Comparison of ENCODE assay signal across 8 mouse cellular contexts in the genomic region with DNA sequence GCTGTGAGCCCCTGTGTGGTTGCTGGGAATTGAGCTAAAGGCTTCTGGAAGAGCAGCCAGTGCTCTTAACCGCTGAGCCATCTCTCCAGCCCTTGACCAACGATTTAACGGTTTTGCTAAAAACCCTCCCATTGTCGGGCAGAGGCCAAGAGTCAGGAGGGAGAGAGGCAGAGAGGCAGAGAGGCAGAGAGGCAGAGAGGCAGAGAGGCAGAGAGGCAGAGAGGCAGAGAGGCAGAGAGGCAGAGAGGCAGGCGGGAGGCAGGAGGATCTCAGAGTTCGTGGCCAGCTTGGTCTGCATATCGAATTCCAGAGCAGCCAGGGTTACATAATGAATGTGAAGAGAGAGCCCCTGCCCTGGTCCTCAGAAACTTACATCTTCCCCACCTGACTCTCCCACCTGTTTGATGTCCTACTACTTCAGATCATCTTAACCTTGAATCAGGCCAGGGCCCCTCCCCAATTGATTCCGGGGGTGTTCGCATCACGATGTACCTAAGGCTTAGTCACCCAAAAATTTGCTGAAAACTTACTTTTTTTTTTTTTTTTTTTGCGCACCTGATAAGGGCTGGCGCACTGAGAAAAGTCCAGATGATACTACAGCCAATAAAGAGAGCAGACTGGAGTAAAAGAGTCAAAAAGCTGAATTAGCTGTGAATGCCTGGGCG. TPM values are rescaled to one million over a fixed set of nuclear protein-coding genes. Genes with fewer than 3 reads are reported as not detected.
A peak's percentile ranks its signal among the peaks of the same experiment; 100 is the strongest.
DNase-seq lines count a peak whose midpoint lies in the region; ATAC-seq and TF ChIP-seq lines count a peak whose summit lies in the region.

No protein-coding gene starts in this region.

- H3K4me3 ChIP-seq in kidney, embryonic 15.5 days (replicated peaks), result peak overlapping the region; percentile 54
- H3K4me3 ChIP-seq in bone marrow macrophage, adult 2 months (ENCODE audit: insufficient read depth, low read length), result peak overlapping the region; percentile 64
- H3K4me3 ChIP-seq in heart, postnatal 0 days (ENCODE audit: low read depth, low read length), result peak overlapping the region; percentile 50
- peak overlapping the region; percentile 44 for H3K4me3 ChIP-seq in midbrain, embryonic 12.5 days

- no peak for TF ChIP-seq EP300 in heart, postnatal 0 days (IDR thresholded peaks at IDR 0.05; ENCODE audit: low read depth)

- H3K9me3 ChIP-seq in kidney, embryonic 15.5 days (replicated peaks), result no peaks in the 10 kb centered on the region
- no peaks in the 10 kb centered on the region for H3K9me3 ChIP-seq in heart, postnatal 0 days (replicated peaks; ENCODE audit: control insufficient read depth, low read length)
- H3K9me3 ChIP-seq in midbrain, embryonic 12.5 days, result no peaks in the 10 kb centered on the region

- TF ChIP-seq POLR2A in bone marrow macrophage, adult 2 months (IDR thresholded peaks at IDR 0.05; ENCODE audit: borderline replicate concordance, low read depth, low read length), result no peak

- no peak for DNase-seq in kidney, adult 18-20 months
- no peak for DNase-seq in heart, postnatal 0 days (ENCODE audit: low spot score)
- no peak for DNase-seq in gastrocnemius, adult 18-20 months (ENCODE audit: low spot score)
- DNase-seq in left cerebral cortex, postnatal 36 days (ENCODE audit: low spot score in 2 of 2), result no peak
- no peak for DNase-seq in adrenal gland, adult 8-10 months

- 5% methylated on average over 13 of the region's 13 CpGs for WGBS in kidney, embryonic 15.5 days
- WGBS in heart, postnatal 0 days, result 15% methylated on average over 13 of the region's 13 CpGs
- 8% methylated on average over 13 of the region's 13 CpGs for WGBS in midbrain, embryonic 12.5 days

- peak overlapping the region; percentile 42 for H3K9ac ChIP-seq in kidney, embryonic 15.5 days
- H3K9ac ChIP-seq in heart, postnatal 0 days (replicated peaks; ENCODE audit: low read depth, low read length), result peak overlapping the region; percentile 74; the same call in 1 of the 2 replicates
- 0 out of 2 replicates have a peak overlapping the region, but pooled peaks have one; percentile 41 for H3K9ac ChIP-seq in midbrain, embryonic 12.5 days (replicated peaks)

- H3K4me2 ChIP-seq in kidney, embryonic 15.5 days, result peak overlapping the region; percentile 77
- peak overlapping the region; percentile 63 for H3K4me2 ChIP-seq in heart, postnatal 0 days (ENCODE audit: low read depth, low read length)
- H3K4me2 ChIP-seq in midbrain, embryonic 12.5 days (replicated peaks), result peak overlapping the region; percentile 64

- ATAC-seq in kidney, embryonic 15.5 days (replicated peaks; ENCODE audit: low FRiP score), result no peak
- ATAC-seq in heart, postnatal 0 days (ENCODE audit: insufficient read depth, low read depth), result no peak
- no peak for ATAC-seq in midbrain, embryonic 12.5 days (ENCODE audit: low FRiP score, low read depth)

- peaks cover 18% of the 10 kb centered on the region for H3K27me3 ChIP-seq in kidney, embryonic 15.5 days
- peaks cover 4% of the 10 kb centered on the region for H3K27me3 ChIP-seq in heart, postnatal 0 days (ENCODE audit: control insufficient read depth, insufficient read depth, low read length)
- peaks cover 23% of the 10 kb centered on the region for H3K27me3 ChIP-seq in midbrain, embryonic 12.5 days

- TF ChIP-seq CTCF in bone marrow macrophage, adult 2 months (IDR thresholded peaks at IDR 0.05; ENCODE audit: low read depth, low read length), result no peak
- TF ChIP-seq CTCF in heart, postnatal 0 days (IDR thresholded peaks at IDR 0.05; ENCODE audit: low read depth), result no peak

- intact Hi-C loops in left cerebral cortex, postnatal 36 days (cut with DNase I), result no loop called here

- H3K36me3 ChIP-seq in kidney, embryonic 15.5 days, result no peaks in the 10 kb centered on the region
- H3K36me3 ChIP-seq in heart, postnatal 0 days (replicated peaks; ENCODE audit: control insufficient read depth, insufficient read depth, low read length), result no peaks in the 10 kb centered on the region
- H3K36me3 ChIP-seq in midbrain, embryonic 12.5 days, result no peaks in the 10 kb centered on the region

- H3K27ac ChIP-seq in kidney, embryonic 15.5 days, result no peak overlapping the region
- H3K27ac ChIP-seq in bone marrow macrophage, adult 2 months (ENCODE audit: insufficient read depth, low read depth, low read length), result no peak overlapping the region
- H3K27ac ChIP-seq in heart, postnatal 0 days (ENCODE audit: low read depth), result no peak overlapping the region
- no peak overlapping the region for H3K27ac ChIP-seq in midbrain, embryonic 12.5 days (replicated peaks)

- peaks cover 13% of the 10 kb centered on the region for H3K4me1 ChIP-seq in kidney, embryonic 15.5 days
- peaks cover 9% of the 10 kb centered on the region; the same call in 1 of the 2 replicates for H3K4me1 ChIP-seq in bone marrow macrophage, adult 2 months (ENCODE audit: control insufficient read depth, insufficient read depth, low read length)
- no peaks in the 10 kb centered on the region for H3K4me1 ChIP-seq in heart, postnatal 0 days (ENCODE audit: control insufficient read depth, insufficient read depth)
- no peaks in the 10 kb centered on the region for H3K4me1 ChIP-seq in midbrain, embryonic 12.5 days

RNA-seq across cellular contexts. Expression of a gene that starts 13.1 kb away (rescaled TPM):
- polyA plus RNA-seq in kidney, embryonic 15.5 days (2015; fragmentation: Nextera tagmentation; extraction: Ambion mirVana), result 5.4 and 5.7 TPM in 2 replicates
- polyA plus RNA-seq in bone marrow macrophage, adult 2 months (2012; ENCODE audit: insufficient read depth, insufficient read length, missing spikeins), result not detected in 2 replicates
- 11.3 and 12.5 TPM in 2 replicates for total RNA-seq in heart, postnatal 0 days (2014; rRNA removed; ENCODE audit: low replicate concordance)
- 8.6 and 9.5 TPM in 2 replicates for polyA plus RNA-seq in heart, postnatal 0 days (2015; fragmentation: Nextera tagmentation; extraction: Ambion mirVana)
- 3.0 and 3.1 TPM in 2 replicates for polyA plus RNA-seq in midbrain, embryonic 12.5 days (2016; fragmentation: Nextera tagmentation; extraction: Ambion mirVana)
- total RNA-seq in gastrocnemius, adult 18-20 months (2021), result 10 to 100 TPM; 49.9 to 54.3 TPM
- 1 to 10 TPM; 3.9 to 5.4 TPM for total RNA-seq in left cerebral cortex, postnatal 36 days (2021)
- 1 to 10 TPM; 1.1 to 1.9 (median 1.1) TPM for total RNA-seq in adrenal gland, adult 8-10 months (2022)

RNA-seq across cellular contexts. Expression of a gene that starts 58.9 kb away (rescaled TPM):
- polyA plus RNA-seq in kidney, embryonic 15.5 days (2015; fragmentation: Nextera tagmentation; extraction: Ambion mirVana), result 53.8 and 54.9 TPM in 2 replicates
- 5.6 and 12.3 TPM in 2 replicates for polyA plus RNA-seq in bone marrow macrophage, adult 2 months (2012; ENCODE audit: insufficient read depth, insufficient read length, missing spikeins)
- total RNA-seq in heart, postnatal 0 days (2014; rRNA removed; ENCODE audit: low replicate concordance), result 0.95 and 8.1 TPM in 2 replicates
- 31.1 and 31.7 TPM in 2 replicates for polyA plus RNA-seq in heart, postnatal 0 days (2015; fragmentation: Nextera tagmentation; extraction: Ambion mirVana)
- polyA plus RNA-seq in midbrain, embryonic 12.5 days (2016; fragmentation: Nextera tagmentation; extraction: Ambion mirVana), result 12.7 and 12.8 TPM in 2 replicates
- 10 to 100 TPM; 16.2 to 19.0 TPM for total RNA-seq in gastrocnemius, adult 18-20 months (2021)
- total RNA-seq in left cerebral cortex, postnatal 36 days (2021), result 1 to 10 TPM; 3.7 to 5.2 TPM
- total RNA-seq in adrenal gland, adult 8-10 months (2022), result 10 to 100 TPM; 27.1 to 35.2 (median 27.7) TPM

RNA-seq across cellular contexts. Expression of a gene that starts 59.0 kb away (rescaled TPM):
- polyA plus RNA-seq in kidney, embryonic 15.5 days (2015; fragmentation: Nextera tagmentation; extraction: Ambion mirVana), result 4.8 and 5.0 TPM in 2 replicates
- not detected in 2 replicates for polyA plus RNA-seq in bone marrow macrophage, adult 2 months (2012; ENCODE audit: insufficient read depth, insufficient read length, missing spikeins)
- total RNA-seq in heart, postnatal 0 days (2014; rRNA removed; ENCODE audit: low replicate concordance), result not detected in 2 replicates
- 0.12 TPM in 1 of 2 replicates, not detected in the other for polyA plus RNA-seq in heart, postnatal 0 days (2015; fragmentation: Nextera tagmentation; extraction: Ambion mirVana)
- 23.2 and 25.4 TPM in 2 replicates for polyA plus RNA-seq in midbrain, embryonic 12.5 days (2016; fragmentation: Nextera tagmentation; extraction: Ambion mirVana)
- under 1 TPM in 1 of 2 experiments, not detected in 1; 0.11 TPM for total RNA-seq in gastrocnemius, adult 18-20 months (2021)
- 10 to 100 TPM; 19.2 to 21.8 TPM for total RNA-seq in left cerebral cortex, postnatal 36 days (2021)
- total RNA-seq in adrenal gland, adult 8-10 months (2022), result under 1 TPM; 0.32 to 0.86 (median 0.66) TPM

Comparison
In these comparisons a context has a peak if more than half of its experiments do, and no peak if none do; other contexts are left out.
1. RNA of a gene that starts 59.0 kb away (total RNA-seq): 19.2 to 21.8 TPM in left cerebral cortex, postnatal 36 days; 0.32 to 0.86 TPM in adrenal gland, adult 8-10 months, 0.11 TPM in gastrocnemius, adult 18-20 months and not detected in heart, postnatal 0 days; every median in the first group is over 10 times any median in the second.
2. Peak in every context shown above with its lines, with median percentiles within 50 percentile points of each other: H3K4me2 ChIP-seq, H3K4me3 ChIP-seq and H3K9ac ChIP-seq.